Mouse (Mus musculus) midbrain, embryonic 13.5 days (tissue): ENCODE measurements around the gene Eif4e2. TPM values are rescaled to one million over a fixed set of nuclear protein-coding genes. Genes with fewer than 3 reads are reported as not detected.

Source experiments
- ATAC-seq: fragments of 200-750 bp; cut with Nextera tagmentation; 2 replicates; pipeline ENCODE4 v1.8.0; 2017; ENCODE audit warnings: mild to moderate bottlenecking, moderate TSS enrichment, moderate library complexity
- H3K27ac ChIP-seq: fragments of 300-500 bp; sonication (generic); 2 replicates; pipeline ENCODE4 v1.5.1; 2015; ENCODE audit warnings: inconsistent platforms, mild to moderate bottlenecking, moderate library complexity
- H3K27me3 ChIP-seq: fragments of 300-500 bp; sonication (generic); 2 replicates; pipeline ENCODE4 v1.6.1; 2015; ENCODE audit warnings: mild to moderate bottlenecking, inconsistent platforms
- H3K36me3 ChIP-seq: fragments of 300-500 bp; sonication (generic); 2 replicates; pipeline ENCODE4 v1.6.1; 2015; ENCODE audit warnings: mild to moderate bottlenecking, inconsistent platforms
- H3K4me1 ChIP-seq: fragments of 300-500 bp; sonication (generic); replicated peaks from 2 replicates; pipeline ENCODE4 v1.6.1; 2015; ENCODE audit warnings: inconsistent platforms
- H3K4me2 ChIP-seq: fragments of 300-500 bp; sonication (generic); replicated peaks from 2 replicates; pipeline ENCODE4 v1.6.1; 2015; ENCODE audit warnings: moderate library complexity, mild to moderate bottlenecking, inconsistent platforms
- H3K4me3 ChIP-seq: fragments of 300-500 bp; sonication (generic); replicated peaks from 2 replicates; pipeline ENCODE4 v1.5.1; 2015; ENCODE audit warnings: mild to moderate bottlenecking, inconsistent platforms
- H3K9ac ChIP-seq: fragments of 300-500 bp; sonication (generic); replicated peaks from 2 replicates; pipeline ENCODE4 v1.6.1; 2015; ENCODE audit warnings: mild to moderate bottlenecking, inconsistent platforms
- H3K9me3 ChIP-seq: fragments of 300-500 bp; sonication (generic); 2 replicates; pipeline ENCODE4 v1.6.1; 2016; ENCODE audit warnings: mild to moderate bottlenecking, inconsistent platforms
- WGBS: fragments of 180-500 bp; shearing (Covaris S2); methylation state at CpG from one replicate; pipeline ENCODE4 v1.1.7; 2015; 5-methylcytosine and 5-hydroxymethylcytosine counted together
- polyA plus RNA-seq: library from polyadenylated mRNA; unstranded; fragments of >200 nt; fragmentation: Nextera tagmentation; extraction: Ambion mirVana; gene quantifications from 2 replicates; pipeline ENCODE4 v1.2.1, GENCODE M21; 2015

Eif4e2 gene
- polyA plus RNA-seq, 1 experiment from 2014 or later: 110 TPM

DNA sequence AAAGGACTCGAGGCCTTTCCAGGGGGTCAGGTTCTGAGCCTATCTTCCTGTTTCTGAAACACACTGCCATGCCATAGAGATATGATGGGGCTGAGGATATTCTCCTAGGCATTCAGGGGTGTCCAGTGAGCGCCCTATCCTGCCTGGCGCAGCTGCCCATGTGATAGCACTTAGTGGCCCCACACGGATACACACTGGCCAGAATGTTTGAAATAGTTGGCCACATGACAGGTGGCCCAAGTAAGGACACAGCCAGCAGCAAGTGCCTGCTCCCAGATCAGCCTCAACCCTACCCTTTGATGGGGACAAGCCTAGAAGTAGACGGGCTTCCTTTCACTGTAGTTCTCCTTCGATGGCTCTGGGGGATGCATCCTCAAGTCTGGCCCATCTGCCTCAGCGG is 9.2 kb upstream of the Eif4e2 start, which contains the start of gene Chrng:
Gene Chrng (plus strand): TSS at position 193 of the 400 bp plus-strand sequence.
- H3K36me3 ChIP-seq: no peaks in the 10 kb centered on the region
- no peaks in the 10 kb centered on the region for H3K9me3 ChIP-seq
- peaks cover 29% of the 10 kb centered on the region for H3K27me3 ChIP-seq
- H3K4me3 ChIP-seq: no peak within 1 kb of the TSS
- no peak within 1 kb of the TSS for H3K27ac ChIP-seq
- H3K4me2 ChIP-seq: no peak within 1 kb of the TSS
- WGBS: 83% methylated on average over 7 of the region's 7 CpGs
- no peak for ATAC-seq
- H3K4me1 ChIP-seq: 0 out of 2 replicates have a peak, but pooled peaks cover 5% of the 10 kb centered on the region
- H3K9ac ChIP-seq: no peak within 1 kb of the TSS

DNA sequence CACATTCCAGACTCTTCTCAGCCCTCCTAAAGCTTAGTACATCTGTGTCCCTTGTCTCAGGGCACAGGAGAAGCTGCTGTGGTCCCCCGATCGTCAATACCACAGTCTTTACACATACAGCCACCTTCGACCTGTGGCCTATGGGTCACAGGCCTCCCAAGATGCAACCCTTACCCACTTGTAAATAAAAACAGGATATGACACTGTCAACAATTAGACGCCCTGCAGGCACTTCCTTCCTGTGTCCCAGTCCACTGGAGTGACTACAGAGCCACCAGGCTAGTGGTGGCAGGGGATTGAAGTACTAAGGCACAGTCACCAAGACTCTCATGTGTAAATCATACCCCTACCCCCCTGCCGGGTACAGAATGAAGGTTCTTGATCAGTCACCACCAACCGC is 8.7 kb upstream of the Eif4e2 start:
- 76% methylated on average over 6 of the region's 6 CpGs for WGBS
- H3K27me3 ChIP-seq: peaks cover 29% of the 10 kb centered on the region
- H3K36me3 ChIP-seq: no peaks in the 10 kb centered on the region
- H3K4me3 ChIP-seq: no peak overlapping the region
- H3K27ac ChIP-seq: no peak overlapping the region
- H3K9ac ChIP-seq: no peak overlapping the region
- H3K4me1 ChIP-seq: 0 out of 2 replicates have a peak, but pooled peaks cover 5% of the 10 kb centered on the region
- no peak overlapping the region for H3K4me2 ChIP-seq
- no peaks in the 10 kb centered on the region for H3K9me3 ChIP-seq
- no peak for ATAC-seq

DNA sequence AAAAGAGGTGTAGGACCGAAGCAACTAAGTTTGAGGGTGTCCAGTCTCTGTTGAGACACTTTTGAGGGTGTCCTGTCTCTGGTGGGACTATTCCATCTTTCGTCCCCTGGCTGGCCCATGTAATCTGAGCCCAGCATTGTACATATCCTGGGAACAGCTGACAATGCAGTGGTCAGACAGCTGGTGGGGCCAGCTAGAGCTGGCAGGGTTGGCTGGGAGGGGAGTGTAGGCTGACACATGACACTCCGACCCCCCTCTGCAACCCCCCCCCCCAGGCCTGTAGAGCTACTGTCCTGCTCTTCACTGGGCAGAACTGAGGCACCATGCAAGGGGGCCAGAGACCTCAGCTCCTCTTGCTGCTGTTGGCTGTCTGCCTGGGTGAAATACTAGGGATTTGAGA is 8.2 kb upstream of the Eif4e2 start:
- H3K4me2 ChIP-seq: no peak overlapping the region
- no peak overlapping the region for H3K9ac ChIP-seq
- H3K36me3 ChIP-seq: no peaks in the 10 kb centered on the region
- H3K27ac ChIP-seq: no peak overlapping the region
- no peak overlapping the region for H3K4me3 ChIP-seq
- no peak for ATAC-seq
- H3K27me3 ChIP-seq: peaks cover 29% of the 10 kb centered on the region
- 0 out of 2 replicates have a peak, but pooled peaks cover 5% of the 10 kb centered on the region for H3K4me1 ChIP-seq
- 61% methylated on average over 2 of the region's 3 CpGs for WGBS
- H3K9me3 ChIP-seq: no peaks in the 10 kb centered on the region

DNA sequence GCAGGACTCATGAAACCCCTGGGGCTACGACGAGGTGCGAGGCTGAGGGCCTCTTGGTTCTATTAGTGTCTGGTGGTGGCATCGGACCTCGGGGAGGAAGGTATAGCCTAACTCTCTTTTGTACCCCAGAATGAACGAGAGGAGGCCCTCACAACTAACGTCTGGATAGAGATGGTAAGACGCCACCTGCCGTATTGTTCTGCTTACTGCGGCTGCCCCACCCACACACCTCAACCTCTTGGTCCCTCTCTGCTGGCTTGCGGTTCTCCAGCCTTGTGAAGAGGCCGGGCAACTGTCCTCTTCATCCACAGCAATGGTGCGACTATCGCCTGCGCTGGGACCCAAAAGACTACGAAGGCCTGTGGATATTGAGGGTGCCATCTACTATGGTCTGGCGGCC is 7.4 kb upstream of the Eif4e2 start:
- no peak overlapping the region for H3K27ac ChIP-seq
- H3K9me3 ChIP-seq: no peaks in the 10 kb centered on the region
- H3K9ac ChIP-seq: no peak overlapping the region
- peaks cover 29% of the 10 kb centered on the region for H3K27me3 ChIP-seq
- no peak for ATAC-seq
- 22% methylated on average over 17 of the region's 17 CpGs for WGBS
- no peak overlapping the region for H3K4me2 ChIP-seq
- 0 out of 2 replicates have a peak, but pooled peaks cover 5% of the 10 kb centered on the region for H3K4me1 ChIP-seq
- no peaks in the 10 kb centered on the region for H3K36me3 ChIP-seq
- H3K4me3 ChIP-seq: no peak overlapping the region

- no peak overlapping the region for H3K4me2 ChIP-seq
- H3K4me1 ChIP-seq: peaks cover 26% of the 10 kb centered on the region
- H3K27ac ChIP-seq: no peak overlapping the region
- no peak overlapping the region for H3K4me3 ChIP-seq
- no peak for ATAC-seq
- no peaks in the 10 kb centered on the region for H3K9me3 ChIP-seq
- H3K36me3 ChIP-seq: no peaks in the 10 kb centered on the region
- no peak overlapping the region for H3K9ac ChIP-seq
- peaks cover 16% of the 10 kb centered on the region for H3K27me3 ChIP-seq
- WGBS: 82% methylated on average over 4 of the region's 4 CpGs
Observed at GRCm38 (mm10) chr1:87211431-87211830, 2.3 kb upstream of the Eif4e2 start.

DNA sequence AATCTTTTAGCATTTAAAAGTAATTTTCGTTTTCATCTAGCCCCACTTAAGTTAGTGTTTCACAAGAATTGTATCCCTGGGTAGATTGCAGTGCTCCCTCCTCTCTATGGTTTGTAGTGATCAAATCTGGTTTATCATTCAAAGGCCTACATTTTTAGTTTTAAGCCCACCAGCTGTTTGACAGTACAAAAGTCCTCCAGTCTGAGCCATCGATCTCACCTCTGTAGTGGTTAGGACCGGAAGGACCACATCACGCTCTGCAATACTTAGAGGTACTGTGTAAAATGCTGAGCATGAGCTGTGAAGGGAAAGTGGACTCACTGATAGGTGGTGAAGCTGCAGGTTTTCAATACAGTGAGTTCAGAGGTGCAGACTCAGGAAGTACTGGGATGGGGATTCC is 1.0 kb downstream of the Eif4e2 start:
- H3K4me1 ChIP-seq: peaks cover 45% of the 10 kb centered on the region
- peaks cover 9% of the 10 kb centered on the region for H3K36me3 ChIP-seq
- H3K9ac ChIP-seq: peak overlapping the region; percentile 93
- H3K4me2 ChIP-seq: peak overlapping the region; percentile 78
- 35% methylated on average over 4 of the region's 4 CpGs for WGBS
- no peaks in the 10 kb centered on the region for H3K27me3 ChIP-seq
- H3K27ac ChIP-seq: peak overlapping the region; percentile 98
- no peaks in the 10 kb centered on the region for H3K9me3 ChIP-seq
- no peak for ATAC-seq
- peak overlapping the region; percentile 85 for H3K4me3 ChIP-seq

- Histone ChIP-seq H3K9me3 (no peaks in the 10 kb centered on the region), H3K27ac (no peak overlapping the region), H3K4me3 (no peak overlapping the region), H3K4me2 (no peak overlapping the region), H3K4me1 (peaks cover 44% of the 10 kb centered on the region), H3K36me3 (peaks cover 40% of the 10 kb centered on the region), H3K27me3 (no peaks in the 10 kb centered on the region), H3K9ac (no peak overlapping the region)
- no peak for ATAC-seq
- WGBS: 71% methylated on average over 3 of the region's 3 CpGs
Observed at GRCm38 (mm10) chr1:87217938-87218337, 4.2 kb downstream of the Eif4e2 start.

DNA sequence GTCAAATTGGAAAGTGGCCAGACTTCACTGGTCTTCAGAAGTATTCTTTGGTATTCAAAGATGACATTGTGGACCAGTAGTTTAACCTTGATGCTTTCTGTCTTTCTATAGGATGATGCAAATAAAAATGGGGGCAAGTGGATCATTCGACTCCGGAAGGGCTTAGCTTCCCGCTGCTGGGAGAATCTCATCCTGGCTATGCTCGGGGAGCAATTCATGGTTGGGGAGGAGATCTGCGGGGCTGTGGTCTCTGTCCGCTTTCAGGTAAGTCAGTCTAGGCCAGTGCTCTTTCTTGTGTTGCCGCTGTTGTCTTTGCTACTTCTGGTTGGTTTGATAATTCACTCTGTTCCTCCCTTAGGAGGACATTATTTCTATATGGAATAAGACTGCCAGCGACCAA is 12.0 kb downstream of the Eif4e2 start:
- Histone ChIP-seq H3K36me3 (peaks cover 98% of the 10 kb centered on the region), H3K27me3 (no peaks in the 10 kb centered on the region), H3K4me1 (no peaks in the 10 kb centered on the region), H3K4me3 (no peak overlapping the region), H3K27ac (no peak overlapping the region), H3K9ac (no peak overlapping the region), H3K4me2 (no peak overlapping the region), H3K9me3 (no peaks in the 10 kb centered on the region)
- ATAC-seq: no peak
- WGBS: 93% methylated on average over 8 of the region's 8 CpGs

DNA sequence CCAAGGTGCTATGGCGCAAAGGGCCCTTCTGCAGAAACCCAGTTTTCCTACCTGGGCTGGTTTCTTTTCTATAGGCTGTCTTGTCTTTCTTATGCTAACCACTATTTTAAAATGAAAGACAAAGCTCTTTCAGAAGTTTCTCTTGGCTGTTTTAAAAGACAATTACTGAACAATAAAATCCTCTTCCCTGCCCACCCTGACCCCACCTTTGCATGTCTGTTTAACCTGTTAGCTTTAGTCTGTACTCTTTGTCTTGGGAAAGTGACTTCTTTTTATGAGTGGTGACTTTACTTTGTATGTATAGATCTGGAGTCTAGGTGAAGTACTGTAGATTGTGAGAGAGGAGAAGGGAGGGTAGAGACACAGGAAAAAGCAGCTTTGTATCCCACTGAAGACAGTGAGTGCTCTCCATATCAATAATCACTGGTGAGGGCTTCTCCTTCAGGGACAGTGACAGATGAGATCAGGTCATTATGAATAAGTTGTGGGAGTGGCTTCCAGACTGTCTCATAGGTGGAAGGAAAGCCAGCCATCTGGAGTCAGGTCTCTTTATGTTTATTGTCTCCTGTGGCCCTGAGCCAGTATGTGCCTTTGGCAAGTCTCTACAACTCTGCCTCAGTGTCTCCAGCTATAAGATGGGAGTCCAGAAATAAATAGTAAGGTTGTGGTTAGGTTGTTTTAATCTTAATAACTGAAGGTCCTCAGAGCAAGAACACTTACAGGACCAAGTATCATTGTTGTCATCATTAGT is 12.9 kb downstream of the Eif4e2 start:
- Histone ChIP-seq H3K9me3 (no peaks in the 10 kb centered on the region), H3K27me3 (no peaks in the 10 kb centered on the region), H3K4me2 (no peak overlapping the region), H3K4me1 (no peaks in the 10 kb centered on the region), H3K36me3 (peaks cover 97% of the 10 kb centered on the region), H3K27ac (no peak overlapping the region), H3K4me3 (no peak overlapping the region), H3K9ac (no peak overlapping the region)
- WGBS: 100% methylated on average over 1 of the region's 1 CpGs
- ATAC-seq: no peak

- Histone ChIP-seq H3K36me3 (peaks cover 97% of the 10 kb centered on the region), H3K4me3 (no peak overlapping the region), H3K4me2 (no peak overlapping the region), H3K9me3 (no peaks in the 10 kb centered on the region), H3K27ac (no peak overlapping the region), H3K4me1 (no peaks in the 10 kb centered on the region), H3K9ac (no peak overlapping the region), H3K27me3 (no peaks in the 10 kb centered on the region)
- ATAC-seq: no peak
- WGBS: 92% methylated on average over 3 of the region's 3 CpGs
Observed at GRCm38 (mm10) chr1:87227160-87227550, 13.4 kb downstream of the Eif4e2 start.

- H3K36me3 ChIP-seq: peaks cover 97% of the 10 kb centered on the region
- no peak overlapping the region for H3K4me2 ChIP-seq
- WGBS: 66% methylated on average over 5 of the region's 5 CpGs
Observed at GRCm38 (mm10) chr1:87230606-87231005, 16.9 kb downstream of the Eif4e2 start.

DNA sequence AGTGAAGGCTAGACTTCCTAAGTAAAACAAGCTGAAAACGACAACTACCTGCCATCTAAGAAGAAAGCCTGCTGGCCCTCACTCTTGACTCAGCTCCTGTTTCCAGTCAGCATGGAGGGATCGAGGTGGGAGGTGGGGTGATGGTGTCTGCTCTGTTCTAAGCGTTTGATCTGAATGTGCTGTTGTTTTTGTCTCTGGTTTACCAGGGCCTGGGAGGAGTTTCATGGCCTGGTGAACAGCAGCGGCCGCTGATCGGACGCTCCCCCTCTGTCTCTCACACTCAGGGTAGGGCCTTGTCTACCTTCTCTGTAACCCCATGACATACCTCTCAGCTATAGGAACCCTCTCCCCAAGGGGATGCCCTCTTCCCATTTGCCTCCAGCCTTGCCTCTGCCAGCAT is 18.5 kb downstream of the Eif4e2 start:
- WGBS: 61% methylated on average over 7 of the region's 7 CpGs

More at GRCm38 (mm10) chr1:87230606-87231005, 16.9 kb downstream of the Eif4e2 start:
- Histone ChIP-seq H3K27me3 (no peaks in the 10 kb centered on the region), H3K27ac (no peak overlapping the region), H3K9ac (no peak overlapping the region), H3K4me1 (no peaks in the 10 kb centered on the region), H3K9me3 (no peaks in the 10 kb centered on the region), H3K4me3 (no peak overlapping the region)
- ATAC-seq: no peak

GRCm38 (mm10) chr1:87239056-87239455 is 25.3 kb downstream of the Eif4e2 start:
- Histone ChIP-seq H3K4me1 (no peaks in the 10 kb centered on the region), H3K27ac (no peak overlapping the region), H3K4me2 (no peak overlapping the region), H3K9me3 (no peaks in the 10 kb centered on the region), H3K4me3 (no peak overlapping the region), H3K27me3 (no peaks in the 10 kb centered on the region), H3K36me3 (peaks cover 56% of the 10 kb centered on the region), H3K9ac (no peak overlapping the region)
- no peak for ATAC-seq
- WGBS: 85% methylated on average over 8 of the region's 8 CpGs

More for the DNA sequence above, 18.5 kb downstream of the Eif4e2 start:
- no peak overlapping the region for H3K9ac ChIP-seq
- no peaks in the 10 kb centered on the region for H3K4me1 ChIP-seq
- H3K27me3 ChIP-seq: no peaks in the 10 kb centered on the region
- no peak overlapping the region for H3K27ac ChIP-seq
- peaks cover 97% of the 10 kb centered on the region for H3K36me3 ChIP-seq
- no peak for ATAC-seq
- H3K4me2 ChIP-seq: no peak overlapping the region
- no peak overlapping the region for H3K4me3 ChIP-seq
- no peaks in the 10 kb centered on the region for H3K9me3 ChIP-seq
